Mouse (Mus musculus): Measurements from ENCODE around the gene Map2k4. TPM values are rescaled to one million over a fixed set of nuclear protein-coding genes. Genes with fewer than 3 reads are reported as not detected.
A peak's percentile ranks its signal among the peaks of the same experiment; 100 is the strongest.

Gene Map2k4
- polyA plus RNA-seq, 1 experiment: 20.3 TPM

DNA sequence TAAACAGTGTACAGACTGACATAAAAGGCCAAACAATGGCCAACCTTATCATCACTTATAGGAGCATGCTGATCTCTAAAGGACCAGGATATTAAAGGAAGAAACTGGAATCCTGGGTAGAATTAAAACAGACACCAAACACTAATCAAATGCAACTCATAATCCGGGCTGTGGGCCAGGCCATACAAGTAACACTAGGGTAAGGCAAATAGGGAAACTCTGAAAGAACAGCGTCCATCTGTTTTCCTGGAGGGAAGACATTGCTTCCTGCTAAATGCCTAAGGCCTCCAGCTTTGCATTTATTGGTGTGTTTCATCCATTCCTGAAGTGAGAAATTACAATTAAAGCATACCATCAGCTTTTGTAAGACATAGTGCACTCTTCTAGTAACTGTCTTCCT, 81.9 kb downstream of the Map2k4 start:
- no peak for TF ChIP-seq MAX (IDR thresholded peaks at IDR 0.05)
- no peak for TF ChIP-seq USF1 (IDR thresholded peaks at IDR 0.05; ENCODE audit: low read depth)
- no peak for TF ChIP-seq MYOG (IDR thresholded peaks at IDR 0.05; ENCODE audit: control insufficient read depth, extremely low read depth, insufficient read length)
- TF ChIP-seq CEBPB (IDR thresholded peaks at IDR 0.05; ENCODE audit: low read depth): no peak
- no peak for TF ChIP-seq CTCF (IDR thresholded peaks at IDR 0.05; ENCODE audit: control insufficient read depth, insufficient read depth, insufficient read length)
- TF ChIP-seq FOSL1 (IDR thresholded peaks at IDR 0.05; ENCODE audit: insufficient read depth, low read length, poor library complexity, severe bottlenecking): no peak
- Histone ChIP-seq H3ac (ENCODE audit: control insufficient read depth, insufficient read length, low read depth) (no peak overlapping the region), H3K27me3 (ENCODE audit: control insufficient read depth, insufficient read depth, insufficient read length) (no peaks in the 10 kb centered on the region), H3K79me2 (ENCODE audit: control insufficient read depth, insufficient read depth) (no peaks in the 10 kb centered on the region), H3K4me3 (ENCODE audit: insufficient read depth, poor library complexity, severe bottlenecking) (no peak overlapping the region), H3K79me3 (ENCODE audit: low read depth) (no peaks in the 10 kb centered on the region), H3K36me3 (ENCODE audit: control insufficient read depth, insufficient read depth) (peaks cover 54% of the 10 kb centered on the region)

DNA sequence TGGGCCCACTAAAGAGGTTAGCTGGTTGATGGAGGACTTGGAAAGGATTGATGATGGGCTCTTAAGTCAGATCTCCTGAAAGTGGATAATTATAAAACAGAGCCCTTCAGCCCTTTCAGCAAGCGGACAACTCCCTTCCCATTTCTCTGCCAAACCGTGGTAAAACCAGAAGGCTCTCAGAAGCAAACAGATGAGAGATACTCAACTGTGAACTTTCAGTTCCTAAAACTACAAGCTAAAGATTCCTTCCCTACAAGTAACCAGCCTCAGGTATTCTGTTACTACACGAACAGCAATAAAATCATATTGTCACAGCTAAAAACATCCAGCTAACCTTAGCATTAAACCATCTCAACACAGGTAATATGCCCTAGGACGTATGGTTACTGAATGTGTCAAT, 83.2 kb downstream of the Map2k4 start:
- Histone ChIP-seq H3K79me2 (ENCODE audit: control insufficient read depth, insufficient read depth) (no peaks in the 10 kb centered on the region), H3ac (ENCODE audit: control insufficient read depth, insufficient read length, low read depth) (no peak overlapping the region), H3K4me3 (ENCODE audit: insufficient read depth, poor library complexity, severe bottlenecking) (no peak overlapping the region), H3K27me3 (ENCODE audit: control insufficient read depth, insufficient read depth, insufficient read length) (no peaks in the 10 kb centered on the region), H3K36me3 (ENCODE audit: control insufficient read depth, insufficient read depth) (peaks cover 63% of the 10 kb centered on the region), H3K79me3 (ENCODE audit: low read depth) (no peaks in the 10 kb centered on the region)
- no peak for TF ChIP-seq MAX (IDR thresholded peaks at IDR 0.05)
- TF ChIP-seq MYOD1 (IDR thresholded peaks at IDR 0.05; ENCODE audit: control insufficient read depth, insufficient read length, low read depth): no peak
- TF ChIP-seq CTCF (IDR thresholded peaks at IDR 0.05; ENCODE audit: control insufficient read depth, insufficient read depth, insufficient read length): no peak
- TF ChIP-seq CEBPB (IDR thresholded peaks at IDR 0.05; ENCODE audit: low read depth): no peak
- no peak for TF ChIP-seq USF1 (IDR thresholded peaks at IDR 0.05; ENCODE audit: low read depth)
- TF ChIP-seq FOSL1 (IDR thresholded peaks at IDR 0.05; ENCODE audit: insufficient read depth, low read length, poor library complexity, severe bottlenecking): no peak
- TF ChIP-seq MYOG (IDR thresholded peaks at IDR 0.05; ENCODE audit: control insufficient read depth, extremely low read depth, insufficient read length): no peak

DNA sequence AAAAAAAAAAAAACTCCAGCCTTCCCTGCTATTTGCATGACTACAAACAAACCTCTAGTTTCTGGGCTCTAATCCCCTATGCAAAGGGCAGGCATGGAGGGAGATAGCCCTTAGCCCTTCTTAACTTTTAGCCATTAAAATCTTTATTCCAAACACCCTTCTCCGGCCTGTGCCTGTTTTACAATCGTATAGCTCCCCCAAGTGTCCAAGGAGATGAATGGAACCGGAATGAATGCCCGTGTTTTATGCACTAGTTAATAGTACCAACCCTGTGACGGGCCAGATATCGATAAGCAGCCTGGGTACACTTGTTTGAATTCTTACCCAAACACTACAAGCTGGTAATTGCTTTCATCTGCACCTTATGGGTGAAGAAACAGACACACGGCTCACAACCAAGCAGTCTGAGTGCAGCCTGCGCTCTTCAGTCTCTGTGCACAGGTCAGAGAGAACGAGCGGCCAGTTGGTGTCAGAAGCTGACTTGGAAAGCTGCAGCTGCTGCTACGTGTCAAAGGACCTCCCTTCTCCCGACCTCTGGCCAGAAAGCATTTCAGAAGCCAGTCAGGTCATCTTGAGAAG, 109.2 kb downstream of the Map2k4 start:
- Histone ChIP-seq H3K36me3 (ENCODE audit: control insufficient read depth, insufficient read depth) (no peaks in the 10 kb centered on the region), H3K79me3 (ENCODE audit: low read depth) (peaks cover 1% of the 10 kb centered on the region), H3K4me3 (ENCODE audit: insufficient read depth, poor library complexity, severe bottlenecking) (no peak overlapping the region), H3K79me2 (ENCODE audit: control insufficient read depth, insufficient read depth) (no peaks in the 10 kb centered on the region), H3K27me3 (ENCODE audit: control insufficient read depth, insufficient read depth, insufficient read length) (no peaks in the 10 kb centered on the region), H3ac (ENCODE audit: control insufficient read depth, insufficient read length, low read depth) (no peak overlapping the region)
- peak; percentile 2 for TF ChIP-seq MYOD1 (IDR thresholded peaks at IDR 0.05; ENCODE audit: control insufficient read depth, insufficient read length, low read depth)
- peak; percentile 16 for TF ChIP-seq CTCF (IDR thresholded peaks at IDR 0.05; ENCODE audit: control insufficient read depth, insufficient read depth, insufficient read length)
- no peak for TF ChIP-seq MAX (IDR thresholded peaks at IDR 0.05)
- no peak for TF ChIP-seq FOSL1 (IDR thresholded peaks at IDR 0.05; ENCODE audit: insufficient read depth, low read length, poor library complexity, severe bottlenecking)
- TF ChIP-seq CEBPB (IDR thresholded peaks at IDR 0.05; ENCODE audit: low read depth): no peak
- no peak for TF ChIP-seq USF1 (IDR thresholded peaks at IDR 0.05; ENCODE audit: low read depth)
- TF ChIP-seq MYOG (IDR thresholded peaks at IDR 0.05; ENCODE audit: control insufficient read depth, extremely low read depth, insufficient read length): no peak

DNA sequence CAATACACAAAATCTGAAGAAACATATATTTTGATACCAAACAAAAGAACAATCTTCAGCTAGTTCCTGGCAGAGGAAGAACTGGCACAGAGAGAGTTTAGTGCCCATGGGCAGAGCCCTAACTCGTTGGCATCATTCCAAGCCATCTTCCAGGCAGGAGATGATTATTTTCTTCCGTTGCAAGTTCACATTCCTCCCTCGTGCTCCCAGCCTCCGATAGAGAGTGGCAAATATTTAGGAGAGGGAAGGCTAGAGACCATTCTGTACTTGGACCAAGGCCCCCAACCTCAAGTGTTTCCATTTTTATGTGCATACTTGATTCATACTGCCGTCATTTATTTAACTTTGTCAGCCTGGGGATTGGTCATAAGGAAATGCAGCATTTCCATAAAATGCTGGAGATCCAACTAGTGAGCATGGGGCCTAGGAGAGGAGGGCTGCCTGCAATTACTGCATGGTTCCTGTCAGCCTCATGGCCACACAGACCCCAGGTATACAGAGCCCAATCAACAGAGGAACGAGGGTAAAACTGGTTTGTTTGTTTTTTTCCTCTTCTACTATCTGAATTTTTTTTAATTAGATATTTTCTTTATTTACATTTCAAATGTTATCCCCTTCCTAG, 120.6 kb downstream of the Map2k4 start:
- Histone ChIP-seq H3K27me3 (ENCODE audit: control insufficient read depth, insufficient read depth, insufficient read length) (no peaks in the 10 kb centered on the region), H3K36me3 (ENCODE audit: control insufficient read depth, insufficient read depth) (no peaks in the 10 kb centered on the region), H3ac (ENCODE audit: control insufficient read depth, insufficient read length, low read depth) (no peak overlapping the region), H3K4me3 (ENCODE audit: insufficient read depth, poor library complexity, severe bottlenecking) (no peak overlapping the region), H3K79me3 (ENCODE audit: low read depth) (no peaks in the 10 kb centered on the region), H3K79me2 (ENCODE audit: control insufficient read depth, insufficient read depth) (no peaks in the 10 kb centered on the region)
- TF ChIP-seq CEBPB (IDR thresholded peaks at IDR 0.05; ENCODE audit: low read depth) (no peak), MAX (IDR thresholded peaks at IDR 0.05) (no peak), USF1 (IDR thresholded peaks at IDR 0.05; ENCODE audit: low read depth) (no peak), FOSL1 (IDR thresholded peaks at IDR 0.05; ENCODE audit: insufficient read depth, low read length, poor library complexity, severe bottlenecking) (no peak), CTCF (IDR thresholded peaks at IDR 0.05; ENCODE audit: control insufficient read depth, insufficient read depth, insufficient read length) (no peak), MYOG (IDR thresholded peaks at IDR 0.05; ENCODE audit: control insufficient read depth, extremely low read depth, insufficient read length) (no peak), MYOD1 (IDR thresholded peaks at IDR 0.05; ENCODE audit: control insufficient read depth, insufficient read length, low read depth) (no peak)

DNA sequence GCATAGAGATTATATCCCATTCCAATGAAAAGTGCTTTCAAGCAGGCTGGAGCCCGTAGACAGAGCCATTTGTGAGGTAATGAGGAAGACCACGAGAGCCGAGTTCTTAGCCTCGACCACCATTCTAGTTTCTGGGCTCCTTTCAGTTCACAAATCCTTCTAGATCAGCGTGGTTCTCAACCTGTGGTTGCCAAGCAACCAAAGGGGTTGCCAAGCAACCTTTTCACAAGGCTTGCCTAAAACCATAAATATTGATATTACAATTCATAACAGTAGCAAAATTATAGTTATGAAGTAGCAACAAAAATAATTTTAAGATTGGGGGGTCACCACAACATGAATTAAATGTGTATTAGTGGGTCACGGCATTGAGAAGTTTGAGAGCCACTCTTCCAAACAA, 123.2 kb downstream of the Map2k4 start:
- H3ac ChIP-seq (ENCODE audit: control insufficient read depth, insufficient read length, low read depth): no peak overlapping the region
- no peaks in the 10 kb centered on the region for H3K79me3 ChIP-seq (ENCODE audit: low read depth)
- no peak for TF ChIP-seq MAX (IDR thresholded peaks at IDR 0.05)
- TF ChIP-seq FOSL1 (IDR thresholded peaks at IDR 0.05; ENCODE audit: insufficient read depth, low read length, poor library complexity, severe bottlenecking): no peak
- no peak for TF ChIP-seq USF1 (IDR thresholded peaks at IDR 0.05; ENCODE audit: low read depth)
- TF ChIP-seq MYOG (IDR thresholded peaks at IDR 0.05; ENCODE audit: control insufficient read depth, extremely low read depth, insufficient read length): no peak
- TF ChIP-seq CEBPB (IDR thresholded peaks at IDR 0.05; ENCODE audit: low read depth): no peak
- TF ChIP-seq MYOD1 (IDR thresholded peaks at IDR 0.05; ENCODE audit: control insufficient read depth, insufficient read length, low read depth): no peak
- TF ChIP-seq CTCF (IDR thresholded peaks at IDR 0.05; ENCODE audit: control insufficient read depth, insufficient read depth, insufficient read length): no peak
- no peaks in the 10 kb centered on the region for H3K27me3 ChIP-seq (ENCODE audit: control insufficient read depth, insufficient read depth, insufficient read length)
- no peak overlapping the region for H3K4me3 ChIP-seq (ENCODE audit: insufficient read depth, poor library complexity, severe bottlenecking)
- H3K79me2 ChIP-seq (ENCODE audit: control insufficient read depth, insufficient read depth): no peaks in the 10 kb centered on the region
- H3K36me3 ChIP-seq (ENCODE audit: control insufficient read depth, insufficient read depth): no peaks in the 10 kb centered on the region

Measured in C2C12 (cell line).